Mouse (Mus musculus): Measurements from ENCODE around the gene Pls3. TPM values are rescaled to one million over a fixed set of nuclear protein-coding genes. Genes with fewer than 3 reads are reported as not detected.

The Pls3 gene
- polyA plus RNA-seq (2012; rRNA removed): 97.0 and 102 TPM in 2 replicates

DNA sequence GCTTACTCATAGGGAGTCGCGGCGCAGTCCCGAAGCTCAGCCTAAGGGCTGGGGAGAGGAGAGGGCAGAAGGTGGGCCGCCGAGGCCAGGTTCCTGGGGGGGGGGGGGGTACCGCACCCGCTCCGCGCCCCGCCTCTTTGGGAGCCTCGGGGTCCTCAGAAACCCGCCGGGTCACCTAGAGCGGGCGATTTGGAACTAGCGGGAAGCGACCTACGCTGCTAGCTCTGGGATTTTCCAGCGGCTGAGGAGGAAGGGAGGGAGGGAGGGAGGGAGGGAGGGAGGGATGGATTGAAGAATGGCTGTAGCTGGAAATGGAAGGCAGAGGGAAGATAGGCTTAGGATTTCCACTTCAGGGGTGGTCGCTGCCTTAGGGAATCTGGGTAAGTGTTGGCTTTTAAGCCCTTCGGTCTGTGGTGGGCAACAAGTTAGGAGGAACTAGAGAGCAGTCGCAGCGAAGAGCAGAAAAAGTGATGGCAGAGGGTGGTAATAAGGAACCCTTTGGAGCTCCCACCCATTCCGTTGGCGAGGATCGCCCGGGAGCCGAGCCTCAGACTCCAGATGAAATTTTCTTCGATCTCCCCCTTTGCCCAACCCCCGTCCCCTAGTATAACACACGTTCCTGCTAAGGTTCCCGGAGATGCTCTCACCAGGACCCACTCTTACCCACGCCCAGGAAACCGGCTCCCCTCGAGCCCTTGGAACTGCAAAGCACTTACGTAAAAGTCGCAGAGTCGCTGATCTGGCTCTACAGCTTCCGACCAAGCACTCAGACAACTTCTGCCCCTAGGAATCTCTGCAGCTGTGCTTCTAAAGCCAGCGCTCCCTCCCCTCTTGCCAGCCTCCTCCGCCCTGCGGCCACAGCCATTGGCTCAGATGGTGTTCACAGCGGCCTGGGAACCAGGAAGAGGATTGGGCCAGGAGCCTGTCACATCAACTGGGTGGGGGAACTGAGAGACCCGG lies at the start of gene Pls3:
TSS of gene Pls3 (minus strand) at position 851 of the 960 bp plus-strand sequence.
- peak; percentile 59 for DNase-seq (ENCODE audit: low spot score)

DNA sequence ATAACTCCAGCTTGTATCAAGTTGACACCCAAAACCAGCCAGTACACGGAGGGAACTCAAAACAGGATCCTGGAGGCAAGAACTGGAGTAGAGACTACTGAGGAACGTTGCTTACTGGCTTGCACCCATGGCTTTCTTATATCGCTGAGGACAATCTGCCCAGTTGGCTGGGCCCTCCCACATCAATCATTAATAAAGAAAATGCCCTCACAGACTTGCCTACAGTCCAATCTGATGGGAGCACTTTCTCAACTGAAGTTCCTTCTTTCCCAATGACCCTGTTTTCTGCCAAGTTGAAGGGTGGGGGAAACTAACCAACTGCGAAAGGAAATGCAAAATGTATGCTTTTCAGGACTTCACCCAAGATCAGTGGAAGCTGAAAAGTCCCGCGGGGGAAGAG lies 20.7 kb upstream of the Pls3 start:
- DNase-seq (ENCODE audit: low spot score): no peak

DNA sequence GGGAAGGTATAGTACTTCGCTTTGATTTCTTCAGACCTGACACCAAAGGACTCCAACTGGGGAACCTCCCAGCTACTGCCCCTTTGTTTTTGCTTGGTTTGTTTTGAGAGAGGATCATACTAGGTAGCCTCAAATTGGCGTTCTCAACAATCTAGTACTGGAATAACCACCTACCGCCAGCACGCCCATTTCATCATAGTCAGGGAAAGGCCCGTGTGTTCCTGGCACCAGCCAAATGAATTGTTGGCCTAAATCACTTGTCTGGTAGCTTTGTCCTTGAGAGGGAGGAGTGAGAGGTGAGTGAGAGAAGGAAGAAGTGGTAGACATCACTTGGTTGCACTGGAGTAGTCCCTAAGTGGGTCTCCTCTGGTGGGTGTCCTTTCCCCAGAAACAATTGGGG lies 584 bp upstream of the Pls3 start:
- DNase-seq (ENCODE audit: low spot score): no peak

DNA sequence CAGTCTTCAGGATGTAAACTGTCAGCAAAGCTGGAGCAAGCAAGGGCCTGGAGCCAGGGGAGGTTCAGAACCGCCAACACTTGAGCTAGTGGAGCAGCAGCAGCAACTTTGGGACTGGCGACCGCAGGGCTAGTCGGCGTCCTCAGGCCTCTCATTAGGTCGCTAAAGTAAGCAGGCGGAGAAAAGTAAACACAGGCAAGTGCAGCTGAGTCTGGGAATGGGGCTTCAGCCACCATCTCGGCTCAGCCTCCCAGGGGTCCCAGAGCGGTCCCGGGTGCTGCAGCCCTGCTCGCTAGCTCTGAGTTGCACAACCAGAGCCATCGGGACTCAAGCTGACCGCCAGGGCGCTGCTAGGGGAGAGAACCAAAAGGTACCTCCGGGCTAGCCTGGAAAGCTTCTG lies 1.2 kb downstream of the Pls3 start:
- peak; percentile 23 for DNase-seq (ENCODE audit: low spot score)

DNA sequence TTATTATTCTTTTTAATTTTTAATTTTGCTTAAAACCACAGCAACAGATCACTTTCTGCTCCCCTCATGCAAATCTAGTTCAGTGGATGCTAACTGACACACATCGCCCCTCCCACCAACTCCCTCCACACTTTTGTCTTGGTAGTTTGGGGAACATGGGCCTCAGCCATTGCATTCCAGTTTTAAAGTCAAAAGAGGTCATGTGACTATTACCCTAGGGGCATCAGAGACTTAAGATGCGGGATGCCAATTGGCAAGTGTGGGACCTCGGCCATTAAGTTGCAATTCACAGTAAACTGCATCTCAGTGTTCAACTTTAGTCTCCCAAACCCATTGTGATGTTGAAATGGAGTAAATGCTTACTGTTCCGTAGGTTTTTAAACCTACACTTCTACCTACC lies 1.7 kb downstream of the Pls3 start:
- DNase-seq (ENCODE audit: low spot score): no peak

DNA sequence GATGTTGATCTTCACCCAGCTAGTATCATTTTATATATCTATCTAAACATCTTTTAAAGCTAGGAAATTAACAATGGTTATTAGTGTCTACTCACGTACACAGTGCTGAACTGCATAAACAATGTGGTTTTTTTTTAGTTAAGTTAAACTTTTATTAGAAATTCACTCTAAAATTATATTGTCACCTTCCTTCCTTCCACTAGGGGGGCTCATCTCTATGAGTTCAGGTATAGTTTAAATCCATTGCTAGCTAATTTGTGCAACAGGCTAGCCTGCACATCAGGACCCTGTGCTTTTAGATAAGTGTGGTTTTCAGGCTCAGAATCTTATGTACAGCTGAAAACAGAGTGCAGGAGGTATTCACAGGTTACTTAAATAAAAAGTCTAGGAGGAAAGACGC lies 3.1 kb downstream of the Pls3 start:
- no peak for DNase-seq (ENCODE audit: low spot score)

DNA sequence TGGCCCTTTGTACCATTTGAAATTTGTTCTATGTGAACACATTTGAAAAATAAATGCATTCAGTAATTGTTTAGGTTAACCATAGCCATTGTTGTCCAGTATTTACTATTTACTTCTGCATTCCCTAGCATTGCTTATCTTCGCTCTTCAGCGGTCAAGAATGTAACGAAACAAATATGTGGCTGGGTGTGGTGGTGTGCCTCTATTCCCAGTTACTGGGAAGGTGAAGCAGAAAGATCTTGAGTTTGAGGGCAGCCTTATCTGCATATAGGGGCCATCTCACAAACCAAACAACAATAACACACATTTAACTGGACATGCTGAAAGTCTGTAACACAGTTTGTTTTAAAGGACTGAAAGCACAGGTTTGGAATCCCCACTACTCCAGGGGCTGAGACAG lies 13.3 kb downstream of the Pls3 start:
- no peak for DNase-seq (ENCODE audit: low spot score)

DNA sequence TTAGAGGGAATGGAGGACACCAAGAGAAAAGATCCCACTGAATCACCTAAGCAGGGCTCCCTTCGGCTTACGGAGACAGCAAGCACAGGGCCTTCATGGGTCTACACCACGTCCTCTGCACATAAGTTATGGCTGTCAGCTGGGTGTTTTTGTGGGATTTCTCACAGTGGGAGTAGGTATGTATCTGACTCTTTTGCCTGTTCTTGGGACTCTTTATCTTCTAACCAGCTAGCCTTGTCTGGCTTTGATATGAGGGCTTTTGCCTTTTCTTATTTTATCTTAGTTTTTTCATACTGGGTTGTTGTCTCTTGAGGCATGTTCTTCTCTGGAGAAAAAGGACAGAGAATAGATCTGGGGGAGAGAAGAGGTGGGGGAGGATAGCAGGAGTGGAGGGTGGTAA lies 20.7 kb downstream of the Pls3 start:
- DNase-seq (ENCODE audit: low spot score): no peak

DNA sequence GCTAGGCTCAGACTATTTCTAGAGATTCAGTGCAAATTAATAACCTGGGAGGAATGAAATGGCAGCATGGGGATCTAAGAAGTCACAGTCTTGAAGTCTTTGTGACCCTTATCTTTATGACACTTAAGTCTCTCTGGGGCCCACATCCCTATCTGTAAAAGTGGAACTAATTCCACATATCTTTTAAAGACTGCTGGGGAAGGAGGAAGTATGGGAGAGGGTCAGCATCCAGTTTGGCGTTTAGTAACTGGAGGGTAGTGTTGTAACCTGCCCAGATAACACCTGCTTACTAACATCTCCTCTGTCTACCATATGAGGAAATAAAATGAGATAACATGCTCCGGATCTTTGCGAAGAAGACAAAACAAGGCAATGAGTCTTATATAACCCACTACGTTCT lies 30.7 kb downstream of the Pls3 start:
- DNase-seq (ENCODE audit: low spot score): no peak

DNA sequence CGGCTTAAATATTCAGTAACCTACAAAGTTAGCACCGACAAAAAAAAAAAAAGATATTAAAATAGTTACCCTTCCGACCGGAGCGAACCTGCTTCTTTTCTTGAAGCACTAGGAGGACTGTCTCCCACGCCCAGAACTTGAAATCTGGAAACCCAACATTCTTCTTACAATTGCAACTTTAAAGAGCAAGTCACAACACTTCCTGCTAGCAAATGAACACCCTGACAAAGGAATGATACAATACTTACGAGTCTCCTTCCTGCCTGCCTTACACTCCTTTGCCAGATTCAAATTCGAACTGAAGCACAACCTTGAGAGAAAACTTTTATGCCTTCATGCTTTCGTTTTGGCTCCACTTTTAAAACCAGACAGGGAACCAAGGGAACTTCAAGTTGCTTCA lies 32.1 kb downstream of the Pls3 start:
- DNase-seq (ENCODE audit: low spot score): no peak

DNA sequence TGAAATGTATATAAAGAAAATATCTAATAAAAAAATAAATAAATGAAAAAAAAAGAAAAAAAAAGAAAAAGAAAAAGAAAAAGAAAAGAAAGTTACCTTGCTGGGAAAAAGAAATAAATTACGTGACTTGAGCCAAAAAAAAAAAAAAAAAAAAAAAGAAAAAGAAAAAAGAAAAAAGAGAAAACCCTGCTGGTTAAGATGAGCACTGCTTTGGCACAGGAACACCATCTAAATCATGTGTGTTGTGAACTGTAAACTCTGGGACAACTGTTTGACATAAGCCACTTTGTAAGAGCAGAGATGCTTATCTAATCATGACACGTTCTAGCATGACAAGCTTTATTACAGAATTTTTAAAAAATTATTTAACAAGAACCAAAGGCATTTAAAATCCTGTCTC lies 32.9 kb downstream of the Pls3 start:
- DNase-seq (ENCODE audit: low spot score): no peak

DNA sequence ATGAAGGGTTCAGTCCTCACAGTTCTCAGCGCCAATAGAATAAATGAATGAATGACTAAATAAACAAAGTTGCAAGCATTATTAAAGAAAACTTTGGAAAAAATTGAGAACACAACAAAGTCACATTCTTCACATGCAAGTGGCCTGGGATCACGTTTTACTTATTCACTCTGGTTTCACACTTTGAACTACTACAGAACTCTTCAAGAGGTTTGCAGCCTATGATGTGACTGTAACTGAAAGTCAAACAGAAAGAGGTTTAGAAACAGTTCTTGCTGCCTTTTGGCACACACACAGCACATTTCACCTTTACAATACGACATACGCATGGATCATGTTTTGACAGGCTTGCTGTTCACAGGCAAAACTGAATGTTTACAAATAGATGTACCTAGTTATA lies 34.7 kb downstream of the Pls3 start:
- DNase-seq (ENCODE audit: low spot score): no peak

DNA sequence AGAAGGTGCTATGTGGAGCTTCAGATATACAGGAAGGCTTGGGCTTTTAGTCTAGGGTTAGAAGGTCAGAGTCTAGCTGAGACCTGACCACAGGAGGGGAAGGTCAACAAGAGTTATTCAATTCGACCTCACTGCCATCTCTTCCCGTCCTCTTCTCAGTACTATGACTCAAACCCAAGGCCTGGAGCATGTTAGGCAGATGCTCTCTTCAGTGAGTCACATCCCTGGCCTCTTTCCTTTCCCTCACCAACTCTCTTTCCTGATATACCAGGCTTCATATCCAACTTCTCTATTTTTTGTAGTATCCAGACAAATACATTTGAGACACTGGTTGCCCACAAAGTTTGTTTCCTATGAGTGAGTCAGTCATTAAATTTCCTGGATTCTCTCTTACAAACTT lies 40.1 kb downstream of the Pls3 start:
- no peak for DNase-seq (ENCODE audit: low spot score)

DNA sequence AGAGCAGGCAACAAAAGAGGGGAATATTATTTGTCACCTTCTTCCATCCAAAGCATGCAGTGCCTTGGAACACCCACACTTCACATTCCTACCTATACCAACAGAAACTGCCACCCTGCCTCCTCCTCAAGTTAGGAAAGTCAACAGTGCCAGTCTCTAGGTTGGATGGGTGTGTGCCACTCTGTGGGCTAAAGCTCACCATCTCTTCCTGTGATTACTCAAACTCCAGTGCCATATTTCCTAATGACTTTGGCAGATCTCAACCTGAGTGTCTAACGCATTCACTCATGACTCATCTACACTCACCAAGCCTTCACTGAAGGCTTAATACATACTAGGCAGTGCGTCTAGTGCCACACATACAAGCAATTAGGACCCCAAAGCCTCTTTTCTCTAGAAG lies 40.7 kb downstream of the Pls3 start:
- DNase-seq (ENCODE audit: low spot score): no peak

DNA sequence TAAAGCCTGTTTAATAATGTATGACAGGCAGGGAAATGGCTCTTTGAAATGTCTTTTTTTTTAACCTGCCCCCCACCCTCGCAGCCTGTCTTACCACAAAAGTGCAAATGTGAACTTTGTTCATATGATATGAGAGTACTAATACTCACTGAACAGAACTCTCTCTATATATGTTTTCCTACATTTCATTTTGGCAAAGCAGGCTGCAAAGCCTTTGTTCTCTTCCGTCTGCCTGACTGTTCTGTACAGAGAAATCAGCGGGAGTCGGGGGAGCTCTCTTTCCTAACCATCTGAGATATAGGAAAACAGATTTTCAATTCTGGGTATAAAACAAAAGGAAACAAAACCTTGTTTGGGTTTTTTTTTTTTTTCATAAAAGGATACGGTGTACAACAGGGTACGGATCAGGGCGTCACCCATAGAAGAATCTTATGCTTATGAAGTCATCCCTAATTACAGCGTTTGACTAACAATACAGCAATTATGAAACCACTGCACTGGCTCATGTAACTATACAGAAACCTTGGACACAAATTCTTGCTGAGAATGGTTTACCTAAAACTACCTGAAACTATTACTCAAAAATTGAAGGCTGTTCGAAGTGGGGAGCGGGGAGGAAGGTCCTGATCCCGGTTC lies 41.9 kb downstream of the Pls3 start:
- no peak for DNase-seq (ENCODE audit: low spot score)

DNA sequence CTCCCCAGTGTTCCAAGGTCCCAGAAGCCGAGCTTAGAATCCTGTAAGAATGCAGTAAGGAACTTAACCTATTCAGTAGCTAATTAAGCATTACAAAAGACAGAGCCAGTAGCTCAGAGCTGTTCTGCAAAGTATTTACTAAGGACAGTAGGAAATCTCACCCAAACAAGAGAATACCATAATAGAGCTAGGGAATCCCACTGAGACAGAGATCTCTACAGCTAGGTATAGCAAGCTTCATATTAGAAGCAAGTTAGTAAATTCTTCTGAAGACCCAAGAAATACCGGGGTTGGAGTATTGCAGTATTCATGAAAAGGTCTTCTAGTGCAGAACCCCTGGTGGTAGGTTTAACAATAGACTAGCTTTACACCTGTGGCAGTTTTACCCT lies 45.1 kb downstream of the Pls3 start:
- DNase-seq (ENCODE audit: low spot score): no peak

DNA sequence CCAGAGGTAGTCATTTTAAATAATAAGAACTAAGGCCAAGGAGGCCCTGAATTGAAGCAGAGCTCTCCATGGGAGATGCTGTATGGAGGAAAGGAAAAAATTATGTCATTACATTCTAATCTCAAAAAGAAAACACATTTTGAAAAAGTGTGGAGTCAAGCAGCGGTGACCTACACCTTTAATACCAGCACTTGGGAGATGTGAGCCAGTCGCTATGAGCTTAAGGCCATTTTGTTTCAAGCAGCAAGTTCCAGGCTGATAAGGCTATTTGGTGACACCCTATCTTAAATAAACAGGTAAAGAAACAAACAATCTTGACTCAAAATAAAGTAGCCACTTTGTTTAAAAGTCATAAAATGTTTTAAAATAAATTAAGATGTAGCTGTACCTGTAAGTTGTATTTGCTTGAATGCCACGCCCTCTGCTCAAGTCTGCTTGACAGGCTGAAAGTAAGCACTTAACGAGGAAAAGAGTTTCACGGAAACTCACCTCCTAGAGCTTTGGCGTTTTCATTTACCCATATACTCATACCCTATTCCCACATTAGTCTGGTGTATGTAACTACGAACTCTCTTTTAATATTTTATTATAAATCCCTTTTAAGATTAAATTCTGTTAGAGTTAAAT lies 45.6 kb downstream of the Pls3 start:
- DNase-seq (ENCODE audit: low spot score): no peak

DNA sequence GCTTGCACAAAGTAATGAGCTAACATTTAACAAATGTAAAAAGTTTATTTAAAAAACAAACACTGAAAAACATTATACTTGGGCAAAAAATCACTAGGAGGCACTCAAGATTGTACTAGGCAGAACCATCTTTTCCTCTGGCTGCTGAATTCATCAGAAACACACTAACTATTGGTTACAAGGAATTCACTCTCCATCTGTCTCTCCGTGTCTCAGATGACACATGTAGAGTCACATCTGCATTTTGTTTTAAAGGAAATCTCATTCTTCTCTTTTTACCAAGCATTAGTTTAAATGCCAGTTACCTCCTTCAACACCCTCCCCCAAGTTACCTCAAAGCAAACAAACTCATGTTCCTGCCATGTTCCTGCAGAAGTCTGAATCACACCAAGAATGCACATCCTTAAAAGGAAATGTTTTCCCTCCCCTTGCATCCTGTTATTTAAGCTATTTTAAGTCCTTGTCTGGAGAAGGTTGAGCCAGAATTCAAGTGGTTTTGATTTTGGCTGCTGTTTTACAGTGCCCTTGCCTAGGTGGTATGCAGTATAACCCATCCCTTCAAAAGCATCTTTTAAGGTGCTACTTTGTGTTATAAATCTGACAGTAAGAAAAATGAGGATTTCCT lies 56.2 kb downstream of the Pls3 start:
- DNase-seq (ENCODE audit: low spot score): no peak

DNA sequence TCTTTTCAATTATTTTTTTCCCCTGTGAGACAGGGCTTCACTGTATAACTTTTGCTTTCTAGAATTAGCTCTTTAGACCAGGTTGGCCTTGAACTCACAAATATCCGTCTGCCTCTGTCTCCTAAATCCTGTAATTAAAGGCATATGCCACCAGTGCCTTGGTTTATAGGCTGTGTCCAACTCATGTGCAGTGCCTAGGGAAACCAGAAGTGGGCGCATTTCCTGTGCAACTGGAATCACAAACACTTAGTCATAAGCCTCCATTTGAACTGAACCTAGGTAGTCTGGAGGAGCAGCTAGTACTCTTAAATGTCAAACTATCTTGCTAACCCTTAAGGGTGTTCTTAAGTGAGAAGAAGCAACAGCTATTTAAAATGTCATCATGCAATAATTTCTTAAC lies 60.0 kb downstream of the Pls3 start:
- no peak for DNase-seq (ENCODE audit: low spot score)

DNA sequence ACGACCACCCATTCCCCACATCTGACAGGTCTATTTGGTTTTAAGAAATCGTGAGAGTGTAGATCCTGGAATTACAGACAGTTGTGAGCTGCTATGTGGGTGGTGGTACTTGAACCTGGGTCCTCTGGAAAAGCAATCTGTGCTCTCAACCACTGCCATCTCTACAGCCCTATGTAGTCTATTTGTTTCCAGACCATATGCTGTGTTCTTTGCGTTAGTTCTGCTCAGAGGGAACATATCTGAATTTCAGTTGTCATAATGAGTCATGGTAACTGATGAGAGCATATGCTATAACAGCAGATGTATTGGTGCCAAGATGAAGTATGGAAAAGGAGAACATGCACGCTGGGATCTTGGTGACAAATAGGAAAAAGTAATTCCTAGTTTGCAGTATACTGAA lies 60.9 kb downstream of the Pls3 start:
- no peak for DNase-seq (ENCODE audit: low spot score)

DNA sequence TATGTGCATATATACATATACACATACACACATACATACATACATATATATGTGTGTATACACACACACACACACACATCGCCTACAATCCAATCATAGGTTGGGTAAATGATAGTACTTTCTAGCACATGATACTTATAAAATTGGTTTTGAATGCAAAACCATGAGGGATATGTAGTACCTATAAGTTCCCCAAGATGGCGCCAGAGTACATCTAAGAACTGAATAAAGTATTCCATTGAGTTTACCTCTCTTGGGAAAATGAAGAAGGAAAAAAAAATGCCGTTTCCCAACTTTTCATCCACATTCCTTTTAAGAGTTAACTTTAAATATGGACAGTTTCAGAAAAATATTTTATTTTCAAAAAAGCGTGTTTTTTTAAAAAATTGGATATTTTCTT lies 78.4 kb downstream of the Pls3 start:
- no peak for DNase-seq (ENCODE audit: low spot score)

DNA sequence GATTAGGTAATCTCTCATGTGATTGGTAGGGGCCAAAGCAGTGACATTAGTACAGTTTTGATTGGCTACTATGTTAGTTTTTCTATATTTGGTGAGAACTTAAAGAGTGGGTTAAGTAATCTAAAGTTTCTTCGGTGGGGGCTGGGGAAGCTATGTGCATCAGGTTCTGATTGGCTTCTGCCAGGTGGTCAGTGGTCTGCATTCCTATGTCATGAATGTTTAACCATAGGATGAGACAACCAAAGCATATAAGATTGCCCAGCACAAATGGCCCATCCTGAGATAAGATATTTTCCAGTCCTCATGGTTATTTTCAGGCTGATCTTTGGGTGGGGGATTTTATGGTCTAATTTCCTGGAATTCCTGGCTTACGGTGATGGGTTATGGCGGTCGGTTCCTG lies 95.2 kb downstream of the Pls3 start:
- DNase-seq (ENCODE audit: low spot score): no peak

DNA sequence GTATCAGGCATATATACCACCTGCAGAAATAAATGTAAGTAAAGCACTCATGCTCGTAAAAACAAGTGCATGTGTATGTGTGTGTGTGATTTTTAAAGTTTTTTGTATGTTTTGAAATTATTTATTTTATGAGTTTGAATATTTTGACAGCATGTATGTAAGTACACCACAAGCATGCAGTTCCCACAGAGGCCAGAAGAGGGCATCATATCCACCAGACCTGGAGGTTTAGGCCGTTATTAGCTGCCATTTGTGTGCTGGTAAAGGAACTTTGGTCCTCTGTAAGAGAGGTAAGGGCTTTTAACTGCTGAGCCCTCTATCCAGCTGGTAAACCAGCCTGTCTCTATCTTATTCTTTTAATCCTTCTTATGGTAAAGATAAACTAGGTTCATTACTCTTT lies 97.5 kb downstream of the Pls3 start:
- no peak for DNase-seq (ENCODE audit: low spot score)
